Mouse (Mus musculus): ENCODE measurements at regions not wholly inside any gene's neighbourhood (a gene's known extent, or its start where the extent isn't known, plus 50 kb on each side); places are given as distances from the start of the nearest gene placed in this dataset.

GRCm38 (mm10) chr4:95209322-95210119 lies 157.5 kb upstream of the Jun start:
- in situ Hi-C loops (cut with MboI, MseI), result no loop called here

- in situ Hi-C loops (cut with MboI, MseI), result no loop called here
Measured at GRCm38 (mm10) chr4:95212561-95212960, 160.5 kb upstream of the Jun start.

- in situ Hi-C loops (cut with MboI, MseI), result no loop called here
Measured at GRCm38 (mm10) chr4:95213026-95213425, 161.0 kb upstream of the Jun start.

- in situ Hi-C loops (cut with MboI, MseI), result no loop called here
Measured at GRCm38 (mm10) chr4:95214026-95214425, 162.0 kb upstream of the Jun start.

- in situ Hi-C loops (cut with MboI, MseI), result no loop called here
Measured at GRCm38 (mm10) chr4:95215187-95215586, 163.2 kb upstream of the Jun start.

GRCm38 (mm10) chr4:95230461-95230860 lies 178.4 kb upstream of the Jun start:
- in situ Hi-C loops (cut with MboI, MseI), result no loop called here

GRCm38 (mm10) chr4:95233034-95233433 lies 181.0 kb upstream of the Jun start:
- in situ Hi-C loops (cut with MboI, MseI), result no loop called here

GRCm38 (mm10) chr4:95234030-95234555 lies 182.1 kb upstream of the Jun start:
- in situ Hi-C loops (cut with MboI, MseI), result no loop called here

GRCm38 (mm10) chr4:95247977-95248376 lies 196.0 kb upstream of the Jun start:
- in situ Hi-C loops (cut with MboI, MseI), result no loop called here

- in situ Hi-C loops (cut with MboI, MseI), result no loop called here
Measured at GRCm38 (mm10) chr4:95249031-95249430, 197.0 kb upstream of the Jun start.

GRCm38 (mm10) chr4:95250083-95250482 lies 198.1 kb upstream of the Jun start:
- in situ Hi-C loops (cut with MboI, MseI), result no loop called here

- in situ Hi-C loops (cut with MboI, MseI), result loop anchor here (5.0 kb wide), 1 partner anchor 77 kb away; no protein-coding TSS in a partner anchor
Measured at GRCm38 (mm10) chr4:95269766-95270165, 217.7 kb upstream of the Jun start.

GRCm38 (mm10) chr4:95270389-95270788 lies 218.4 kb upstream of the Jun start:
- in situ Hi-C loops (cut with MboI, MseI), result loop anchor here (5.0 kb wide), 1 partner anchor 78 kb away; no protein-coding TSS in a partner anchor

GRCm38 (mm10) chr4:95276231-95276630 lies 224.2 kb upstream of the Jun start:
- in situ Hi-C loops (cut with MboI, MseI), result no loop called here

- in situ Hi-C loops (cut with MboI, MseI), result no loop called here
Measured at GRCm38 (mm10) chr4:95277989-95278713, 226.1 kb upstream of the Jun start.

GRCm38 (mm10) chr4:95278714-95279095 lies 226.7 kb upstream of the Jun start:
- in situ Hi-C loops (cut with MboI, MseI), result no loop called here

GRCm38 (mm10) chr4:95279200-95279599 lies 227.2 kb upstream of the Jun start:
- in situ Hi-C loops (cut with MboI, MseI), result no loop called here

GRCm38 (mm10) chr4:95282083-95282482 lies 230.1 kb upstream of the Jun start:
- in situ Hi-C loops (cut with MboI, MseI), result no loop called here

- in situ Hi-C loops (cut with MboI, MseI), result no loop called here
Measured at GRCm38 (mm10) chr4:95283789-95284188, 231.8 kb upstream of the Jun start.

GRCm38 (mm10) chr4:95284192-95284591 lies 232.2 kb upstream of the Jun start:
- in situ Hi-C loops (cut with MboI, MseI), result no loop called here

- in situ Hi-C loops (cut with MboI, MseI), result no loop called here
Measured at GRCm38 (mm10) chr4:95284696-95285095, 232.7 kb upstream of the Jun start.

- in situ Hi-C loops (cut with MboI, MseI), result no loop called here
Measured at GRCm38 (mm10) chr4:95290321-95290720, 238.3 kb upstream of the Jun start.

- in situ Hi-C loops (cut with MboI, MseI), result no loop called here
Measured at GRCm38 (mm10) chr4:95294110-95294509, 242.1 kb upstream of the Jun start.

Measured in regulatory T cell (primary cell).